Mouse (Mus musculus): Measurements from ENCODE around the gene Garem2.

- TF ChIP-seq CTCF (IDR thresholded peaks at IDR 0.05; ENCODE audit: low read depth, low read length) (no peak), POLR2A (IDR thresholded peaks at IDR 0.05; ENCODE audit: extremely low read depth, insufficient read depth, low read length) (peak; percentile 93)
These were observed 49.8 kb downstream of the Garem2 start, which contains the start of the genes Hadha and Hadhb for GRCm38 (mm10) chr5:30154474-30155394.
